Mouse (Mus musculus): ENCODE data around the gene Pias3.

DNA sequence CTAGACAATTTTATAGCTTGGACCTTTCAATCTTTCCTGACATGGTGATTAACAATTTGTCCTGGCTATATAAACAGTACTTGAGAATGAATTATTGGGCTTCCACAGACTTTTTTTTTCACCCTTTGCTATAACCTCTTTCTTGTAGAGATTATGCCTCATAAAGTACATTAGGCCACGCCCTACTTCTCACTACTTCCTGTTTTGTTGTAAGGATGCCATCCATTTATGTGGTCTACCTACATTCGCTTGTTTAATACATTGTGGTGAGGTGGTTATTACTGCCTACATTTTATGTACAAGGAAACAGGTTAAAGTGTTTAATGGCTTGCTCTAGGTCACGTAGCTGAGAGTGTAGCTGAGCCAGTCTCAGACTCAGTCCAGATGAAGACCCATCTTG is 21.0 kb upstream of the Pias3 start:
- TF ChIP-seq CTCF (IDR thresholded peaks at IDR 0.05; ENCODE audit: control insufficient read depth, insufficient read depth, low read length) (no peak), POLR2A (IDR thresholded peaks at IDR 0.05; ENCODE audit: borderline replicate concordance, control insufficient read depth, low read depth, low read length) (no peak)

Measured in bone marrow, adult 2 months (tissue).